ENCODE assay signal across 28 mouse cellular contexts in genomic region chr3:132787775-132788174, GRCm38 (mm10).
A peak's percentile ranks its signal among the peaks of the same experiment; 100 is the strongest.
DNase-seq lines count a peak whose midpoint lies in the region; ATAC-seq and TF ChIP-seq lines count a peak whose summit lies in the region.
"Had no signal": no experiment of that assay in that cellular context is flagged by ENCODE, and none has a peak within 500 bp of the region (broad histone marks: within the 10 kb centered on the region; RNA-seq: fewer than 3 reads in every experiment).

No protein-coding gene starts in this region.

- no peaks in the 10 kb centered on the region for H3K4me1 ChIP-seq in lung, embryonic 16.5 days (replicated peaks; ENCODE audit: control insufficient read depth, insufficient read depth, low read length)
- no peaks in the 10 kb centered on the region for H3K4me1 ChIP-seq in lung, postnatal 0 days (ENCODE audit: insufficient read depth, low read depth, low read length)
- peaks cover 0 to 7% of the 10 kb centered on the region in 2 experiments; a peak in 3 of 4 replicates for H3K4me1 ChIP-seq in MEL (ENCODE audit: control insufficient read depth in 1 of 2, insufficient read depth in 2 of 2, low read length in 2 of 2)
- no peaks in the 10 kb centered on the region for H3K4me1 ChIP-seq in forebrain, postnatal 0 days (ENCODE audit: insufficient read depth)
- H3K4me1 ChIP-seq in hindbrain, embryonic 16.5 days (ENCODE audit: control insufficient read depth, insufficient read depth, low read depth, low read length) = no peaks in the 10 kb centered on the region
- H3K4me1 ChIP-seq: embryonic facial prominence, embryonic 10.5 days; forebrain, embryonic 12.5 days; forebrain, embryonic 15.5 days; hindbrain, embryonic 12.5 days; hindbrain, embryonic 15.5 days; intestine, embryonic 15.5 days had no signal

- no peak for TF ChIP-seq CTCF in lung, postnatal 0 days (IDR thresholded peaks at IDR 0.05)
- TF ChIP-seq CTCF in MEL (IDR thresholded peaks at IDR 0.05 in 2 of 3, conservative IDR thresholded peaks at IDR 0.05 in 1 of 3; ENCODE audit: control insufficient read depth in 1 of 3, insufficient read depth in 1 of 3, low read depth in 2 of 3, low read length in 3 of 3, poor library complexity in 1 of 3, severe bottlenecking in 1 of 3) = no peak
- no peak for TF ChIP-seq CTCF in forebrain, postnatal 0 days (IDR thresholded peaks at IDR 0.05; ENCODE audit: low read depth)

- no peak overlapping the region for H3K4me2 ChIP-seq in lung, embryonic 16.5 days (ENCODE audit: low read depth, low read length)
- no peak overlapping the region for H3K4me2 ChIP-seq in lung, postnatal 0 days (replicated peaks; ENCODE audit: low read depth, low read length)
- no peak overlapping the region for H3K4me2 ChIP-seq in forebrain, postnatal 0 days (ENCODE audit: low read depth)
- H3K4me2 ChIP-seq in hindbrain, embryonic 16.5 days (ENCODE audit: low read length) = no peak overlapping the region
- H3K4me2 ChIP-seq: embryonic facial prominence, embryonic 13.5 days; forebrain, embryonic 12.5 days; forebrain, embryonic 15.5 days; heart, embryonic 11.5 days; hindbrain, embryonic 12.5 days; hindbrain, embryonic 15.5 days; intestine, embryonic 15.5 days had no signal

- no peaks in the 10 kb centered on the region for H3K9me3 ChIP-seq in lung, embryonic 16.5 days (ENCODE audit: control insufficient read depth, low read length)
- H3K9me3 ChIP-seq in lung, postnatal 0 days (ENCODE audit: low read length) = no peaks in the 10 kb centered on the region
- no peaks in the 10 kb centered on the region for H3K9me3 ChIP-seq in MEL (replicated peaks; ENCODE audit: insufficient read depth, low read length)
- H3K9me3 ChIP-seq in forebrain, postnatal 0 days (ENCODE audit: low read length) = no peaks in the 10 kb centered on the region
- no peaks in the 10 kb centered on the region for H3K9me3 ChIP-seq in hindbrain, embryonic 16.5 days (ENCODE audit: control insufficient read depth, low read length)
- H3K9me3 ChIP-seq: embryonic facial prominence, embryonic 10.5 days; embryonic facial prominence, embryonic 13.5 days; forebrain, embryonic 12.5 days; forebrain, embryonic 15.5 days; G1E; hindbrain, embryonic 12.5 days; hindbrain, embryonic 15.5 days; intestine, embryonic 15.5 days had no signal

- 0 out of 2 replicates have a peak, but pooled peaks have one; percentile 12 for ATAC-seq in lung, embryonic 16.5 days (ENCODE audit: low read depth)
- ATAC-seq in lung, postnatal 0 days = no peak
- ATAC-seq in megakaryocyte progenitor cell, adult 5-6 weeks (replicated peaks; ENCODE audit: poor library complexity) = peak; percentile 46
- no peak for ATAC-seq in forebrain, postnatal 0 days
- ATAC-seq in hindbrain, embryonic 16.5 days = no peak
- ATAC-seq: forebrain, embryonic 15.5 days; intestine, embryonic 15.5 days; Patski had no signal

- H3K27ac ChIP-seq in lung, embryonic 16.5 days (ENCODE audit: low read length) = no peak overlapping the region
- no peak overlapping the region for H3K27ac ChIP-seq in lung, postnatal 0 days (ENCODE audit: low read length)
- H3K27ac ChIP-seq in MEL (ENCODE audit: control insufficient read depth, low read depth, low read length) = peak overlapping the region; percentile 41; the same call in 1 of the 2 replicates
- H3K27ac ChIP-seq in forebrain, postnatal 0 days (ENCODE audit: low read depth, low read length) = no peak overlapping the region
- H3K27ac ChIP-seq in hindbrain, embryonic 16.5 days (ENCODE audit: low read depth, low read length) = no peak overlapping the region
- H3K27ac ChIP-seq: embryonic facial prominence, embryonic 10.5 days; embryonic facial prominence, embryonic 13.5 days; forebrain, embryonic 12.5 days; forebrain, embryonic 15.5 days; heart, adult 2 months; hindbrain, embryonic 12.5 days; hindbrain, embryonic 15.5 days; intestine, embryonic 15.5 days had no signal

- 86% methylated on average over 4 of the region's 4 CpGs for WGBS in lung, embryonic 16.5 days
- WGBS in lung, postnatal 0 days = 90% methylated on average over 4 of the region's 4 CpGs
- WGBS in forebrain, postnatal 0 days = 94% methylated on average over 4 of the region's 4 CpGs
- 94% methylated on average over 4 of the region's 4 CpGs for WGBS in hindbrain, embryonic 16.5 days

- H3K36me3 ChIP-seq in lung, embryonic 16.5 days (ENCODE audit: control insufficient read depth, insufficient read depth, low read length) = no peaks in the 10 kb centered on the region
- H3K36me3 ChIP-seq in lung, postnatal 0 days (ENCODE audit: insufficient read depth, low read length) = no peaks in the 10 kb centered on the region
- H3K36me3 ChIP-seq in MEL (ENCODE audit: control insufficient read depth in 1 of 2, insufficient read depth in 2 of 2, low read length in 2 of 2) = peaks cover 0 to 4% of the 10 kb centered on the region in 2 experiments; a peak in 2 of 4 replicates
- H3K36me3 ChIP-seq in forebrain, postnatal 0 days (ENCODE audit: insufficient read depth) = no peaks in the 10 kb centered on the region
- no peaks in the 10 kb centered on the region for H3K36me3 ChIP-seq in hindbrain, embryonic 16.5 days (ENCODE audit: control insufficient read depth, insufficient read depth, low read length)
- H3K36me3 ChIP-seq: embryonic facial prominence, embryonic 10.5 days; forebrain, embryonic 15.5 days; hindbrain, embryonic 12.5 days; hindbrain, embryonic 15.5 days; intestine, embryonic 15.5 days had no signal

- no peak overlapping the region for H3K4me3 ChIP-seq in lung, embryonic 16.5 days (ENCODE audit: low read length)
- no peak overlapping the region for H3K4me3 ChIP-seq in lung, postnatal 0 days (ENCODE audit: low read depth, low read length)
- no peak overlapping the region for H3K4me3 ChIP-seq in MEL (ENCODE audit: control insufficient read depth in 1 of 2, insufficient read depth in 1 of 2, low read depth in 2 of 2, low read length in 2 of 2)
- H3K4me3 ChIP-seq in forebrain, postnatal 0 days (ENCODE audit: low read depth, low read length) = no peak overlapping the region
- no peak overlapping the region for H3K4me3 ChIP-seq in hindbrain, embryonic 16.5 days (ENCODE audit: low read length)
- H3K4me3 ChIP-seq: embryonic facial prominence, embryonic 10.5 days; embryonic facial prominence, embryonic 13.5 days; erythroblast, embryonic 14.5 days; forebrain, embryonic 12.5 days; forebrain, embryonic 15.5 days; heart, adult 2 months; hindbrain, embryonic 12.5 days; hindbrain, embryonic 15.5 days; intestine, embryonic 15.5 days had no signal

- no peak for TF ChIP-seq EP300 in lung, postnatal 0 days (IDR thresholded peaks at IDR 0.05)
- peak; percentile 27 to 28; a peak in 1 of 4 replicates for TF ChIP-seq EP300 in MEL (IDR thresholded peaks at IDR 0.05; ENCODE audit: low read depth in 1 of 2, low read length in 2 of 2)

- no peak for TF ChIP-seq RAD21 in MEL (IDR thresholded peaks at IDR 0.05; ENCODE audit: low read depth, low read length)

- H3K9ac ChIP-seq in lung, embryonic 16.5 days (ENCODE audit: low read length) = no peak overlapping the region
- no peak overlapping the region for H3K9ac ChIP-seq in lung, postnatal 0 days (replicated peaks; ENCODE audit: low read depth)
- H3K9ac ChIP-seq in MEL (ENCODE audit: control insufficient read depth, low read depth, low read length, poor library complexity, severe bottlenecking) = no peak overlapping the region
- H3K9ac ChIP-seq in forebrain, postnatal 0 days = no peak overlapping the region
- no peak overlapping the region for H3K9ac ChIP-seq in hindbrain, embryonic 16.5 days (ENCODE audit: low read depth, low read length)
- H3K9ac ChIP-seq: embryonic facial prominence, embryonic 13.5 days; forebrain, embryonic 12.5 days; forebrain, embryonic 15.5 days; hindbrain, embryonic 12.5 days; hindbrain, embryonic 15.5 days; intestine, embryonic 15.5 days had no signal

- no peaks in the 10 kb centered on the region for H3K79me2 ChIP-seq in MEL (ENCODE audit: control insufficient read depth, insufficient read depth, low read length, poor library complexity)

- no peaks in the 10 kb centered on the region for H3K27me3 ChIP-seq in lung, embryonic 16.5 days (ENCODE audit: control insufficient read depth, insufficient read depth, low read depth, low read length)
- no peaks in the 10 kb centered on the region for H3K27me3 ChIP-seq in lung, postnatal 0 days (replicated peaks; ENCODE audit: insufficient read depth, low read length)
- no peaks in the 10 kb centered on the region for H3K27me3 ChIP-seq in MEL (ENCODE audit: control insufficient read depth in 1 of 2, insufficient read depth in 2 of 2, low read length in 2 of 2)
- no peaks in the 10 kb centered on the region for H3K27me3 ChIP-seq in forebrain, postnatal 0 days (ENCODE audit: insufficient read depth, low read length)
- no peaks in the 10 kb centered on the region for H3K27me3 ChIP-seq in hindbrain, embryonic 16.5 days (replicated peaks; ENCODE audit: control insufficient read depth, insufficient read depth, low read length)
- H3K27me3 ChIP-seq: CH12.LX; embryonic facial prominence, embryonic 13.5 days; forebrain, embryonic 12.5 days; forebrain, embryonic 15.5 days; hindbrain, embryonic 12.5 days; hindbrain, embryonic 15.5 days; intestine, embryonic 15.5 days; Patski had no signal

- DNase-seq in lung, postnatal 0 days (ENCODE audit: low spot score) = no peak
- DNase-seq in MEL (ENCODE audit: low read depth, low spot score) = peak; percentile 59
- DNase-seq in forebrain, postnatal 0 days = no peak
- DNase-seq: adrenal gland, postnatal 14 days; B cell, adult 2 months; cerebellum, adult 11 months; cerebellum, adult 2 months; cerebellum, adult 9-11 months; cerebellum, postnatal 25 days; embryo, embryonic 11 days; gastrocnemius, postnatal 10 days; gastrocnemius, postnatal 36 days; heart, adult 2 months had no signal

- no peak for TF ChIP-seq POLR2A in MEL (IDR thresholded peaks at IDR 0.05; ENCODE audit: control insufficient read depth in 1 of 2, insufficient read depth in 1 of 2, low read depth in 1 of 2, low read length in 2 of 2, poor library complexity in 1 of 2)

TF ChIP-seq in MEL, 35 proteins besides CTCF, POLR2A, EP300 and RAD21 (continues in another document):
- TF ChIP-seq USF1 (IDR thresholded peaks at IDR 0.05; ENCODE audit: low read depth, low read length) = no peak
- no peak for TF ChIP-seq KAT2A (conservative IDR thresholded peaks at IDR 0.05; ENCODE audit: low read depth, low read length)
- no peak for TF ChIP-seq ZMIZ1 (IDR thresholded peaks at IDR 0.05; ENCODE audit: low read depth, low read length)
- no peak for TF ChIP-seq TCF12 (IDR thresholded peaks at IDR 0.05; ENCODE audit: low read depth, low read length)
- no peak for TF ChIP-seq MYB (IDR thresholded peaks at IDR 0.05; ENCODE audit: low read depth, low read length)
- TF ChIP-seq NRF1 (IDR thresholded peaks at IDR 0.05; ENCODE audit: insufficient read depth, low read depth, low read length, poor library complexity, severe bottlenecking) = no peak
- no peak for TF ChIP-seq TBP (IDR thresholded peaks at IDR 0.05; ENCODE audit: low read depth, low read length)
- no peak for TF ChIP-seq BHLHE40 (IDR thresholded peaks at IDR 0.05; ENCODE audit: borderline replicate concordance, low read depth, low read length)
- peak; percentile 20; the same call in 1 of the 2 replicates for TF ChIP-seq GATA1 (IDR thresholded peaks at IDR 0.05; ENCODE audit: low read depth, low read length)
- TF ChIP-seq ZC3H11A (IDR thresholded peaks at IDR 0.05; ENCODE audit: low read depth, low read length) = no peak
- TF ChIP-seq RCOR1 (IDR thresholded peaks at IDR 0.05; ENCODE audit: low read depth, low read length) = no peak

Comparison
In these comparisons a context has a peak if more than half of its experiments do, and no peak if none do; other contexts are left out.
1. ATAC-seq: peak in lung, embryonic 16.5 days (single experiment) and megakaryocyte progenitor cell, adult 5-6 weeks (single experiment); none in lung, postnatal 0 days (single experiment), forebrain, postnatal 0 days (single experiment) and hindbrain, embryonic 16.5 days (single experiment).